Mouse (Mus musculus) hematopoietic stem cell, adult 5-6 weeks (primary cell): ENCODE measurements around the gene Adrm1. TPM values are rescaled to one million over a fixed set of nuclear protein-coding genes. Genes with fewer than 3 reads are reported as not detected.
"Not testable (repeated sequence)": the region's sequence is repeated elsewhere in the genome, so short reads cannot be mapped to it uniquely, and the experiment has no call there.

Experiments used
- ATAC-seq, 2 experiments: fragments of 125-278 bp in 1 of 2; replicated peaks in 1 of 2; 2 replicates each; pipeline ENCODE4 v1.8.0; 2016 to 2017; ENCODE audit warnings: inconsistent platforms in 2 of 2, mild to moderate bottlenecking in 2 of 2, moderate number of reproducible peaks in 2 of 2, low read depth in 1 of 2, moderate TSS enrichment in 1 of 2; ENCODE audit not compliant: low FRiP score in 2 of 2, poor library complexity in 2 of 2, severe bottlenecking in 2 of 2, insufficient read depth in 1 of 2, low TSS enrichment in 1 of 2
- total RNA-seq: library from RNA; stranded (forward); fragments of 172-1452, 232-1000 nt; gene quantifications from 2 replicates; pipeline ENCODE4 v1.2.3, GENCODE M21; 2017

Gene Adrm1
- total RNA-seq, 1 experiment from 2014 or later, result 45.6 TPM

GRCm38 (mm10) chr2:180173711-180174110 lies 2.4 kb downstream of the Adrm1 start:
- ATAC-seq, result not testable (repeated sequence)

DNA sequence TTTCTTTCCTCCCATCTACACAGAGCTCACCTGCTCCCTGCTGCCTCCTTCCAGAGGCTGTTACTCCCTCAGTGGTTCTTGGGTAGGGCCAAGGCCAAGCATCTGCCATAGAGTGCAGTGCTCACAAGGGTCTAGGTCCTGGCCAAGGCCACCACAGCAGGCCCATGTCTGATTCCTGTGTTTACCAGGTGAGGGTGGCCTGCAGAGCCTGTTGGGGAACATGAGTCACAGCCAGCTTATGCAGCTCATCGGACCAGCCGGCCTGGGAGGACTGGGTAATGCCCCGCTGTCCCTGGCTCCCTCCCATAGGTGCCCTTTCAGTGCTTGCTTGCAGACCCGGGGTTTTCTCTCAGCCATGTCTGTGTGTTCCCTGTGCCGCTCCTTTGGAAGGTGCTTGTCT lies 2.8 kb downstream of the Adrm1 start:
- ATAC-seq, result no peak

- no peak for ATAC-seq
Measured at GRCm38 (mm10) chr2:180175725-180176124, 4.4 kb downstream of the Adrm1 start.

DNA sequence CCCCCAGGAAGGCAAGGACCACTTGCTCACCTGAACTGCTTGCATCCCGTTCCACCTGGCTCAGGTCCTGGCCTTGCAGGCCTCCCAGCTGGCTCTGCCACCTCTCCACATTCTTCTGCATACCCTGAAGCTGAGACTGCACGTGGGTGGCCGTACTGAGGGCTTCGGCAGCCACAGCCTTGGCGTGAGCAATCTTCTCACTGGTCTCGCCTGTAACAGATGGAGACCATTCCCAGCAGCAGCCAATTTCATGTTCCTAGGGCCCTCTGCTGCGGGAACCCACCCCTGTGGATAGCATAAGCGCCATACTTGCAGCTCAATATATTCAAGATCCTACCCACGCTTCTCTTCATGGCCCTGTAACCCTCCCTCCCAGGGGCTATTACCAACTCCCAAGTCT lies 10.3 kb downstream of the Adrm1 start:
- no peak for ATAC-seq

GRCm38 (mm10) chr2:180184011-180184751 lies 12.9 kb downstream of the Adrm1 start:
- ATAC-seq, result no peak

DNA sequence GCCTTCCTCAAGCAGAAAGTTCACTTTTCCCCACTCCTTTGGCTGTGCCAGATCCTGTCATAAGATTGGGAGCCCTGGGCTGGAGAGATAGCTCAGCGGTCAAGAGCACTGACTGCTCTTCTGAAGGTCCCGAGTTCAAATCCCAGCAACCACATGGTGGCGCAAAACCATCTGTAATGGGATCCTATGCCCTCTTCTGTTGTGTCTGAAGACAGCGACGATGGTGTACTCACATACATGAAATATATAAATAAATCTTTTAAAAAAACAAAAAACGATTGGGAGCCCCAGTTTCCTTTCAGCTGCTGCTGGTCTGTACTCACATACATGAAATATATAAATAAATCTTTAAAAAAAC lies 13.4 kb downstream of the Adrm1 start:
- no peak for ATAC-seq

DNA sequence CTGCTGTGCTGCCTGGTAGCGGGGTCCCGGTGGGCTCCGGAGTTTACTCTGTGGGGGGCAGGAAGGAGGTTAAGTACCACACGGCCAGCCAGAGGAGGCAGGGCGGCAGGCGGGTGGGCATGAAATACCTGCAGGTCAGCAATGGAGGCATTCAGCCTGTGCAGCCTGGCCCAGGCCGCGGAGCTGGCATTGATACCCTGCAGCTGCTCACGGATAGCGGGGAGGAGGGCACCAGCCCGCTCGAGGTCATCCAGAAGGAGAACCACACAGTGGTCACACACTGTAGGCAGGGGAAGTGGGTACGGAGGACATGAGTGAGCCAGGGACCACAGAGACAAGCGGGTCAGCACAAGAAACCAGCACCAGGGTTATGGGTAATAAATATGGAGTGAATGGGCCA lies 14.4 kb downstream of the Adrm1 start:
- no peak for ATAC-seq

- ATAC-seq, result no peak
Measured at GRCm38 (mm10) chr2:180187362-180187761, 16.1 kb downstream of the Adrm1 start.

- peak; percentile 20 to 26; a peak in 1 of 4 replicates for ATAC-seq
Measured at GRCm38 (mm10) chr2:180196610-180197322, 25.5 kb downstream of the Adrm1 start.

DNA sequence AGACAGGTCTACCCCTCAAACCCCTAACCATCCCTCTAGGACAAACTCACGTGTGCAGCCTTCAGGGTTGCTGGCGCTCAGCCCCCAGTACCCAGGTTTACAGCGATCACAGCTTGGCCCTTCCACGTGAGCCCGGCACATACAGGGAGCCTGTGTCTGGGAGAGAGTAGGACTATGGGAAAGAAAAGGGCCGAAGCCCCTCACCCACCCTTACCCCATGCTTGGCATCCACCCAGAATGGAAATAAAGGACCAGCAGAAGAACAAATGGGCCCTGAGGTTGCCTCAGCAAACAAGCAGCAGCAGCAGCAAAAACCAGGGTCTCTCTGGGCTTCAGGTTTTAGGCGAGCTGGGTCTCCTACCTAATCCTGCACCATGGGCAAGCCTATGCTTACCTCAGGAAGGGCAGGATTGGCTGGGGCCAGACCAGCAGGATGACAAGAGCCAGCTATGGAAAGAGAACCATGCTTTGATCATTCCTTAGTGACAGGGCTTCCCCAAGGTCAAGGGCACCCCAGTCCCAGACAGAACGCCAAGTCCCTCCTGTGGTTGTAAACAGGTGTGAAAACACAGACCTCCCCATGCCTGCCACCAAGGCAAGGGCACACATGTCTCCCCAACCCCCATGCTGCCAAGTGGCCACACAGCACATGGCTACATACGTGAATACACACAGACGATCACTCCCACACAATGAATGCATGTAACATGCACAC lies 26.2 kb downstream of the Adrm1 start:
- no peak for ATAC-seq

GRCm38 (mm10) chr2:180198782-180199181 lies 27.5 kb downstream of the Adrm1 start:
- ATAC-seq, result no peak

- no peak for ATAC-seq
Measured at GRCm38 (mm10) chr2:180200681-180201080, 29.4 kb downstream of the Adrm1 start.

- ATAC-seq, result no peak
Measured at GRCm38 (mm10) chr2:180201303-180201702, 30.0 kb downstream of the Adrm1 start.

DNA sequence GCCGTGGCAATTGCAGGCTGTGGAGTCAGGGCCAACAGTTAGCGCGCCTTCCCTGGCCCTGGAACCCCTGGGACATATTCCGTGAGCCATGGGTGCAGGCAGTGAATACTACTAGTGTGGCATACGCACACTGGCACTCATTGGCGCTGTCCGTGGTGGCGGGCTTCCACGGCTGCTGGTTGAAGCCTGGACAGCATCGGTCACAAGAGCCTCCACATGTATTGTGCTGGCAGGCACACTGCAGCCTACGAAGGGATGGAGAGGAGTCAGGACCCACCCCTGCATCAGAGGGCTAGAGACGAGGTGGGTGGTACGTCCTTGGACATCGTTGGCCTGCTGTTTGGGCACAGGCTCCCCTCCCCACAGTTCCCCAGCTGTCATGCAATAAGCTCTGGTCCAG lies 31.0 kb downstream of the Adrm1 start:
- ATAC-seq, result 0 out of 4 replicates have a peak, but pooled peaks of 1 of the 2 experiments have one; percentile 6

- peak; percentile 42 to 65 for ATAC-seq
Measured at GRCm38 (mm10) chr2:180202805-180203204, 31.5 kb downstream of the Adrm1 start.

DNA sequence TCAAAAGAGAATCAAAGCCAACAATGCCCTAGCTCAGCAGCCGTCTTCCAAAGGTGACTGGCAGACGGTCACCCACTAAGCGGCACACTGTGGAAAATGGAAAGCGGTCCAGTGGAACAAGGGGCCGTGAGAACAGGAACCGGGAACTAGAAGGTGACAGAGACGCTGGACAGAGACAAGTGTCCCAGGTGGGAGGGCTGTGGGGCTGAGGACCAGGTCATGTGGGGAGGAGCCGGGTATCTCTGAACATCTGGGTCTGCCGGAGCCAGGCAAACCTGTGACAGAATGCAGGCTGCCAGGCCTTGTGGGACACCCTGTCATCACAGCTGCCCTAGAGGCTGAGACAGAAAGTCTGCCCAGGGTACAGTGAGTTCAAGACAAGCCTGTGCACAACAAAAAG lies 33.2 kb downstream of the Adrm1 start:
- no peak for ATAC-seq

- ATAC-seq, result no peak
Measured at GRCm38 (mm10) chr2:180205083-180205955, 34.0 kb downstream of the Adrm1 start.
